Mouse (Mus musculus): ENCODE results near the gene Pou5f1. TPM values are rescaled to one million over a fixed set of nuclear protein-coding genes. Genes with fewer than 3 reads are reported as not detected.
A peak's percentile ranks its signal among the peaks of the same experiment; 100 is the strongest.

Gene Pou5f1
- polyA plus RNA-seq, 1 experiment from 2014 or later = not detected

DNA sequence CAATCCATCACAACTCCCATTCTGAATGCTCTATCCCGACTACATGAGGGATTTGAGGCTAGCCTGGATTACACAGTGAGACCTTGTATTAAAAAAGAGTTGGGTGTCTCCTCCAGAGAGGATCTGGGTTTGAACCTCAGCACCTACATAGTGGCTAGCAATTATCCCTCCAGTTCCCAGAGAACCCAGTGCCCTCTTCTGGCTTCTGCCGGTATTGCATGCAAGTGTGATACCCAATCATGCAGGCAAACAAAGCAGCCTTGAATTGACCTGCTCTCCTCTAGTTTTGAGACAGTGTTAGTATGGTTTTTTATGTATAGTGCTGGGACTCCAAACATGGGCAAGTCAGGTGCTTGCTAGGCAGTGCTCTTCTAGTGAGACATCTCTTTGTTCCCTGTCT lies 8.1 kb downstream of the Pou5f1 start:
- Histone ChIP-seq H3K27me3 (ENCODE audit: insufficient read depth, low read length) (no peaks in the 10 kb centered on the region), H3K27ac (ENCODE audit: low read depth) (no peak overlapping the region), H3K4me2 (peak overlapping the region; percentile 95), H3K9me3 (ENCODE audit: low read depth, low read length) (no peaks in the 10 kb centered on the region), H3K4me1 (ENCODE audit: insufficient read depth) (peaks cover 9% of the 10 kb centered on the region; the same call in 1 of the 2 replicates), H3K36me3 (ENCODE audit: insufficient read depth) (peaks cover 14% of the 10 kb centered on the region; the same call in 1 of the 2 replicates), H3K4me3 (ENCODE audit: low read depth, low read length) (peak overlapping the region; percentile 51; the same call in 1 of the 2 replicates), H3K9ac (no peak overlapping the region)
- WGBS = 21% methylated on average over 2 of the region's 2 CpGs
- TF ChIP-seq CTCF (IDR thresholded peaks at IDR 0.05; ENCODE audit: low read depth) = peak; percentile 90
- DNase-seq (peak; percentile 90), ATAC-seq (ENCODE audit: insufficient read depth) (no peak)

DNA sequence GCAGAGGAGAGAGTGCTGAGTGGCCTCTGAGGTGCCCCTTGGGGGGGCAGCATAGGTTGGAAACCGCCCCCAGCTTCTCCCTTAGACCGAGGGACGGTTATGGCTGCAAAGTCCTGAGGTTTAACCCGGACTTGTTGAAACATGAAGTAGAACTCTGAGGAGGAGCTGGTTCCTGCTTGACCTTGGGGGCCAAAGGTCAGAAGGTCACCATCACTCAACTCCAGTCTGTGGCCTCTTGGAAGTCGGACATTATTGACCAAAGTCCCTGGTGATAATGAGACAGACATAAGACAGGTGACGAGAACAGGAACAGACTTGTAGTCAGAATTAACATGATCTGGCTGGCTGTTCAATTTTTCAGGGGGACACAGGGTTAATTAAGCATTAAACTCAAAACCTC lies 8.9 kb downstream of the Pou5f1 start:
- TF ChIP-seq CTCF (IDR thresholded peaks at IDR 0.05; ENCODE audit: low read depth) = no peak
- WGBS = 45% methylated on average over 6 of the region's 6 CpGs
- no peak overlapping the region for H3K27ac ChIP-seq (ENCODE audit: low read depth)
- H3K9me3 ChIP-seq (ENCODE audit: low read depth, low read length) = no peaks in the 10 kb centered on the region
- peak overlapping the region; percentile 9; the same call in 1 of the 2 replicates for H3K9ac ChIP-seq
- H3K36me3 ChIP-seq (ENCODE audit: insufficient read depth) = peaks cover 14% of the 10 kb centered on the region; the same call in 1 of the 2 replicates
- H3K4me2 ChIP-seq = peak overlapping the region; percentile 95
- no peaks in the 10 kb centered on the region for H3K27me3 ChIP-seq (ENCODE audit: insufficient read depth, low read length)
- no peak for DNase-seq
- no peak for ATAC-seq (ENCODE audit: insufficient read depth)
- peak overlapping the region; percentile 51 for H3K4me3 ChIP-seq (ENCODE audit: low read depth, low read length)
- peaks cover 9% of the 10 kb centered on the region; the same call in 1 of the 2 replicates for H3K4me1 ChIP-seq (ENCODE audit: insufficient read depth)

DNA sequence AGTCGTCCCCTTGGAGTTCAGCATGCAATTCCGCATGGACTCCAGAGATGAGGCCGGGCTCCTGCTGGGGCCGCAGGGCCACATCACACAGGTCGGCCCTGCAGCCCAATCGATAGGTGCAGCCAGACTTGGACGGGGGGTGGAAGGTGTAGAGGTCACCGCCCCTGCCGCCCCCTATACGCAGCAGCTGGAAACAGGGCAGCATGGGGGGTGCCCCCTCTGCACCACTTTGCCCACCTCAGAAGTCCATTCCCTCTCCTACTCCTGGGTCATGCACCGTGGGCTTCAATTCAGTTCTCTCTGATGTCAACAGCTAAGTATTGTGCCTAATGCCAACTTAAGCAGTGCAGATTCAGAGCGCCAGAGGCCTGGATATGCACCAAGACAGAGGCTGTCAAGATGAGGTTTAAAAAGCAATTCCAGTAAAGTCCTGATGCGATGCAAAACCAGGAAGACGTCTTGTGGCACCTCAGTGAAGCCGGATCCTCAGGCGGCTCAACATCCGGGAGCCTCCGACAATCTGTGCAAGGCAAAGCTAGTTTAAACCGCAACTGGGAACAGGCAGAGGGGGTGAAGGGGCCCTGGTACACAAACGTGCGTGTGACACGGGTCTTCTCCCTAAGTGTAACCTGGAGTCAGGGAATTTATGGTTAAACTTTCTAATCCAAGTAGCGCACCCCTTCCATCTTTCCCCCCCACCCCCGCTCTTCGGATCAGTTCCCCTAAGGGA lies 10.3 kb downstream of the Pou5f1 start:
- H3K27me3 ChIP-seq (ENCODE audit: insufficient read depth, low read length) = no peaks in the 10 kb centered on the region
- ATAC-seq (ENCODE audit: insufficient read depth) = peak; percentile 18
- peak overlapping the region; percentile 68 for H3K9ac ChIP-seq
- H3K27ac ChIP-seq (ENCODE audit: low read depth) = peak overlapping the region; percentile 14; the same call in 1 of the 2 replicates
- DNase-seq = peak; percentile 76
- peak overlapping the region; percentile 51 for H3K4me3 ChIP-seq (ENCODE audit: low read depth, low read length)
- no peak for TF ChIP-seq CTCF (IDR thresholded peaks at IDR 0.05; ENCODE audit: low read depth)
- no peaks in the 10 kb centered on the region for H3K9me3 ChIP-seq (ENCODE audit: low read depth, low read length)
- peaks cover 16% of the 10 kb centered on the region; the same call in 1 of the 2 replicates for H3K36me3 ChIP-seq (ENCODE audit: insufficient read depth)
- 3% methylated on average over 25 of the region's 25 CpGs for WGBS
- H3K4me1 ChIP-seq (ENCODE audit: insufficient read depth) = peaks cover 9% of the 10 kb centered on the region; the same call in 1 of the 2 replicates
- H3K4me2 ChIP-seq = peak overlapping the region; percentile 95

DNA sequence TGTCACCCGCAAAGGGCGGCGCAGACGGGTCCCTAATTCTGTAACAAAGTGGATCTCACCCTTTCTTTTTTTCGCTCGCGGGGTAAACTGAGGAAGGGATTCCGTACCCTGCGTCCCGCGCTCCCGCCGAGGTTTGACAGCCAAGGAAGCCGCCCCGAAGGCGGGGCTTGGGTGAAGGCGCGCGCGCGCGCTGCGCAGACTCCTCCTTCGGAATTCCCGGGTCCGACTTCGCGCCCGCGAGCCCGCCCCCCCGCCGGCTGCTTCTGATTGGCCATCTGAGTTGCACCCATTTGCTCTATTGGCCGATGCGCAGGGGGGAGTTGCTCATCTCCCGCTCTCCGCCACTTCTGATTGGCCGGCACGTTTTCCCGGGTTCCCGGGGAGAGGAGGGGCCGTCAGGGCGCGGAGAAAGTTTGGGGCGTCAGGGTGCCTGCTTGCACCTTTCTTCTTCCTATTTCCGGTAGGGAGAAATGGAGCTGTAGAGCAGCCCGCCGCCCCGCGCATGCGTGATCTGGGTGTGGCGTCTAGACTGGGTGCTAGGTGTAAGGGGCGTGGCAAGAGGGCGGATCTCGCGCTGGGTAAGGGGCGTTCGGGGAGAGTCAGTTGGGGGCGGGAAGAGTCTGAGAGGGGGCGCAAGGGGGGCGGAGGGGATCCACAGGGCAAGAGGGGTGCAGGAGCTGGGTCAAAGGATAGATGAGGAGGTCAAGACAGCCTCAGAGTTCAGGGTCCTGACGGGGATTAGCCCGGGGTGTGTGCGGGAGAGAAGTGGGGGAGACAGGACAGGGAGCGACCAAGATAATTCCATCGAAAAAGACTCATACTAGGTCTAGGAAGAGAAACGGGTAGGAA lies 11.1 kb downstream of the Pou5f1 start, which contains the start of the genes Tcf19 and Cchcr1:
Tcf19 (minus strand) TSS at position 173 of the 849 bp plus-strand sequence.
Cchcr1 (plus strand) TSS at position 449 of the 849 bp plus-strand sequence.
- DNase-seq (peak; percentile 98), ATAC-seq (ENCODE audit: insufficient read depth) (peak; percentile 95)
- Histone ChIP-seq H3K9me3 (ENCODE audit: low read depth, low read length) (no peaks in the 10 kb centered on the region), H3K36me3 (ENCODE audit: insufficient read depth) (peaks cover 24% of the 10 kb centered on the region; the same call in 1 of the 2 replicates), H3K4me1 (ENCODE audit: insufficient read depth) (peaks cover 9% of the 10 kb centered on the region; the same call in 1 of the 2 replicates), H3K27ac (ENCODE audit: low read depth) (peak within 1 kb of the TSS; percentile 66), H3K9ac (peak within 1 kb of the TSS; percentile 68), H3K4me2 (peak within 1 kb of the TSS; percentile 95), H3K4me3 (ENCODE audit: low read depth, low read length) (peak within 1 kb of the TSS; percentile 51), H3K27me3 (ENCODE audit: insufficient read depth, low read length) (no peaks in the 10 kb centered on the region)
- no peak for TF ChIP-seq CTCF (IDR thresholded peaks at IDR 0.05; ENCODE audit: low read depth)
- WGBS = under 1% methylated on average over 67 of the region's 67 CpGs

DNA sequence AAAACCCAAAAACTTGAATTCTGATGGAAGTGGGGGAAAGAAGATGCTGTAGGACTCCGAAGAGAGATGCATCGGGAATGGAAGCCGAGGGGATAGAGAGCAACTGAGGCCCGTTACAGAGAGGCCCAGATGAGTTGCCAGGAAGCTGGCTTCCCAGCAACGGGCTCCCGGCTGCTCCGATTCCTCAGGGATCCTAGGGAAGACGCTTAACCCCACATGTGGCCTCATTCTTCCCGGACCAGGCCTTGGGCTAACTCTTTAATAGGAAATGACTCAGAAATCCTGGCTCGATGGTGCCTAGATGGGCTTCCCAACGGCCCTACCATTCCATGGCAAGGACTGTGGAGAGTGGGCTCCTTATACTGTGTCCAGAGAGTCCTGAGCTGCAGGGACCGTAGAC lies 11.7 kb downstream of the Pou5f1 start:
- peak; percentile 38 for DNase-seq
- Histone ChIP-seq H3K9ac (peak overlapping the region; percentile 64), H3K27me3 (ENCODE audit: insufficient read depth, low read length) (no peaks in the 10 kb centered on the region), H3K36me3 (ENCODE audit: insufficient read depth) (peaks cover 21% of the 10 kb centered on the region; the same call in 1 of the 2 replicates), H3K4me2 (peak overlapping the region; percentile 95), H3K4me1 (ENCODE audit: insufficient read depth) (peaks cover 9% of the 10 kb centered on the region; the same call in 1 of the 2 replicates), H3K27ac (ENCODE audit: low read depth) (peak overlapping the region; percentile 66), H3K4me3 (ENCODE audit: low read depth, low read length) (peak overlapping the region; percentile 51), H3K9me3 (ENCODE audit: low read depth, low read length) (no peaks in the 10 kb centered on the region)
- WGBS = 4% methylated on average over 12 of the region's 12 CpGs
- no peak for ATAC-seq (ENCODE audit: insufficient read depth)
- TF ChIP-seq CTCF (IDR thresholded peaks at IDR 0.05; ENCODE audit: low read depth) = no peak

DNA sequence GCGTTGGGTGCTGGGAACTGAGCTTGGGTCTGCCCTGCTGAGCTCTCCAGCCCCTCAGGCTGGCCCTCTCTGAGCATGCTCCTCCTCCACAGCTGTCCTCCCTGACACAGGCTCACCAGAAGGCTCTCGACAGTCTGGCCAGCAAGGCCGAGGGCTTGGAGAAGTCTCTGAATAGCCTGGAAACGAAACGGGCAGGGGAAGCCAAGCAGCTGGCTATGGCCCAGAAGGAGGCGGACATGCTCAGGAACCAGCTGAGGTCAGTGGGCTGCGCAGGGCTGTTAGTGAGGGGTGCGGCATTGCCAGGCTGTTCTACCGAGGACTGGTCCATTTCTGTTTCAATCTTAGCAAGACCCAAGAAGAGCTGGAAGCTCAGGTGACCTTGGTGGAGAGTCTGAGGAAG lies 18.5 kb downstream of the Pou5f1 start:
- Histone ChIP-seq H3K9ac (no peak overlapping the region), H3K9me3 (ENCODE audit: low read depth, low read length) (no peaks in the 10 kb centered on the region), H3K27me3 (ENCODE audit: insufficient read depth, low read length) (no peaks in the 10 kb centered on the region), H3K36me3 (ENCODE audit: insufficient read depth) (peaks cover 75% of the 10 kb centered on the region), H3K4me1 (ENCODE audit: insufficient read depth) (no peaks in the 10 kb centered on the region), H3K4me3 (ENCODE audit: low read depth, low read length) (no peak overlapping the region), H3K4me2 (no peak overlapping the region), H3K27ac (ENCODE audit: low read depth) (no peak overlapping the region)
- WGBS = 83% methylated on average over 9 of the region's 9 CpGs
- ATAC-seq (ENCODE audit: insufficient read depth) = no peak
- DNase-seq = no peak
- TF ChIP-seq CTCF (IDR thresholded peaks at IDR 0.05; ENCODE audit: low read depth) = no peak

Data from lung, embryonic 14.5 days (tissue).